Mouse (Mus musculus) limb, embryonic 14.5 days (tissue): ENCODE measurements around the gene Pnpla6. TPM values are rescaled to one million over a fixed set of nuclear protein-coding genes. Genes with fewer than 3 reads are reported as not detected.

Experiments
- ATAC-seq: fragments of 200-750 bp; cut with Nextera tagmentation; 2 replicates; pipeline ENCODE4 v1.8.0; 2017; ENCODE audit warnings: low read depth, moderate number of reproducible peaks, moderate TSS enrichment; ENCODE audit not compliant: low FRiP score
- DNase-seq: peaks from one replicate; pipeline ENCODE4 v3.0.0-alpha.2; 2015; ENCODE audit warnings: low spot score
- H3K27ac ChIP-seq: fragments of 300-500 bp; sonication (generic); replicated peaks from 2 replicates; pipeline ENCODE4 v1.5.1; 2014; ENCODE audit warnings: low read depth, mild to moderate bottlenecking, low read length, moderate library complexity, mixed read lengths
- H3K27me3 ChIP-seq: fragments of 300-500 bp; sonication (generic); 2 replicates; pipeline ENCODE4 v1.6.1; 2014; ENCODE audit warnings: low read length, mixed read lengths; ENCODE audit not compliant: control insufficient read depth, insufficient read depth
- H3K36me3 ChIP-seq: fragments of 300-500 bp; sonication (generic); 2 replicates; pipeline ENCODE4 v1.6.1; 2014; ENCODE audit warnings: mild to moderate bottlenecking, low read length, moderate library complexity, mixed read lengths; ENCODE audit not compliant: control insufficient read depth, insufficient read depth
- H3K4me1 ChIP-seq: fragments of 300-500 bp; sonication (generic); 2 replicates; pipeline ENCODE4 v1.6.1; 2014; ENCODE audit warnings: antibody characterized with exemption, low read length, mixed read lengths; ENCODE audit not compliant: control insufficient read depth, insufficient read depth
- H3K4me2 ChIP-seq: fragments of 300-500 bp; sonication (generic); replicated peaks from 2 replicates; pipeline ENCODE4 v1.6.1; 2014; ENCODE audit warnings: low read depth, mild to moderate bottlenecking, low read length, moderate library complexity; ENCODE audit not compliant: severe bottlenecking
- H3K4me3 ChIP-seq: fragments of 300-500 bp; sonication (generic); replicated peaks from 2 replicates; pipeline ENCODE4 v1.5.1; 2014; ENCODE audit warnings: low read length
- H3K9ac ChIP-seq: fragments of 300-500 bp; sonication (generic); 2 replicates; pipeline ENCODE4 v1.6.1; 2014; ENCODE audit warnings: mild to moderate bottlenecking, low read depth, low read length, moderate library complexity; ENCODE audit not compliant: severe bottlenecking
- H3K9me3 ChIP-seq: fragments of 300-500 bp; sonication (generic); 2 replicates; pipeline ENCODE4 v1.6.1; 2016; ENCODE audit warnings: low read length; ENCODE audit not compliant: control insufficient read depth
- POLR2A ChIP-seq: fragments of 200-500 bp; IDR thresholded peaks from 2 replicates; pipeline ENCODE4 v1.8.0; 2012; ENCODE audit warnings: inconsistent platforms, mild to moderate bottlenecking, moderate library complexity, borderline replicate concordance; ENCODE audit not compliant: insufficient read depth, insufficient read length; ENCODE audit errors: extremely low read depth
- WGBS: fragments of 180-500 bp; shearing (Covaris S2); extraction: QIAGEN DNeasy Blood & Tissue Kit; methylation state at CpG from one replicate; pipeline ENCODE4 v1.1.7; 2014; 5-methylcytosine and 5-hydroxymethylcytosine counted together
- polyA plus RNA-seq, 2 experiments: library from polyadenylated mRNA; depleted of rRNA in 1 of 2; stranded (reverse) in 1 of 2; unstranded in 1 of 2; fragments of >200 nt; fragmentation: Nextera tagmentation in 1 of 2; extraction: Ambion mirVana in 1 of 2; gene quantifications; 2 replicates each; pipeline versions ENCODE4 v1.2.1 to v1.2.3; 2012 to 2014

The Pnpla6 gene
- polyA plus RNA-seq, 2 experiments: 18.8 to 51.8 TPM

DNA sequence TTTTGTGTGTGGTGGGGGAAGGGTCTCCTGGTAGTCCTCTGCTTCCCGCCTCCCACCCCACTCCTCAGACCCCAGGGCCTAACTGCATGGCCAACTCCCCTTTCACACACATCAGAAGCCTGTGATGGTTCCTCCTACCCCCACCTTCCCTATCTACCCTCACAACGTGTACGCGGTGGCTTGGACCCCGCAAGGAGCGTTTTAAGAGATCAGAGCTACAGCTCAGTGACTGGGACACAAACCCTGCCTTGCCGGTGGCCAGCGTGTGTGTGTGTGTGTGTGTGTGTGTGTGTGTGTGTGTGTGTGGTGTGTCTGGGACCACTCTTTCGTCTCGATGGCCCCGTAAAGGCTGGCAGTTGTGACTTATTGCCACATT lies 73.1 kb downstream of the Pnpla6 start:
- ATAC-seq (peak; percentile 16; the same call in 1 of the 2 replicates), DNase-seq (no peak)
- Histone ChIP-seq H3K9me3 (no peaks in the 10 kb centered on the region), H3K4me1 (peaks cover 4% of the 10 kb centered on the region; the same call in 1 of the 2 replicates), H3K9ac (peak overlapping the region; percentile 70), H3K36me3 (no peaks in the 10 kb centered on the region), H3K4me3 (peak overlapping the region; percentile 72), H3K4me2 (peak overlapping the region; percentile 94), H3K27ac (no peak overlapping the region), H3K27me3 (0 out of 2 replicates have a peak, but pooled peaks cover 4% of the 10 kb centered on the region)
- 1% methylated on average over 11 of the region's 11 CpGs for WGBS
- no peak for TF ChIP-seq POLR2A

- DNase-seq (no peak), ATAC-seq (no peak)
- Histone ChIP-seq H3K9me3 (no peaks in the 10 kb centered on the region), H3K27me3 (no peaks in the 10 kb centered on the region), H3K9ac (no peak overlapping the region), H3K4me1 (no peaks in the 10 kb centered on the region), H3K36me3 (peaks cover 5% of the 10 kb centered on the region; the same call in 1 of the 2 replicates), H3K4me3 (no peak overlapping the region), H3K27ac (no peak overlapping the region), H3K4me2 (no peak overlapping the region)
- WGBS: 67% methylated on average over 3 of the region's 3 CpGs
- no peak for TF ChIP-seq POLR2A
Observed at GRCm38 (mm10) chr8:3593470-3593869, 78.3 kb downstream of the Pnpla6 start.

Other genes starting within 250 kb of the Pnpla6 start
- gene Insr, start 235.8 kb upstream of the Pnpla6 start, polyA plus RNA-seq (2012; rRNA removed): 12.2 and 13.3 TPM in 2 replicates
- 32.7 and 37.6 TPM in 2 replicates for gene Insr, start 235.8 kb upstream of the Pnpla6 start, polyA plus RNA-seq (2014; fragmentation: Nextera tagmentation; extraction: Ambion mirVana)
- 0.13 and 0.18 TPM in 2 replicates for gene A430078G23Rik, start 162.0 kb upstream of the Pnpla6 start, polyA plus RNA-seq (2012; rRNA removed)
- 0.22 TPM in 1 of 2 replicates, not detected in the other for gene A430078G23Rik, start 162.0 kb upstream of the Pnpla6 start, polyA plus RNA-seq (2014; fragmentation: Nextera tagmentation; extraction: Ambion mirVana)
- gene Arhgef18, start 122.4 kb upstream of the Pnpla6 start, polyA plus RNA-seq (2012; rRNA removed): 23.1 and 26.3 TPM in 2 replicates
- gene Arhgef18, start 122.4 kb upstream of the Pnpla6 start, polyA plus RNA-seq (2014; fragmentation: Nextera tagmentation; extraction: Ambion mirVana): 9.4 and 12.3 TPM in 2 replicates
- gene Pex11g, start 47.7 kb upstream of the Pnpla6 start, polyA plus RNA-seq (2012; rRNA removed): 6.0 and 7.7 TPM in 2 replicates
- gene Pex11g, start 47.7 kb upstream of the Pnpla6 start, polyA plus RNA-seq (2014; fragmentation: Nextera tagmentation; extraction: Ambion mirVana): 2.7 and 4.7 TPM in 2 replicates
- 0.11 and 0.17 TPM in 2 replicates for gene Tex45, start 44.5 kb upstream of the Pnpla6 start, polyA plus RNA-seq (2012; rRNA removed)
- gene Tex45, start 44.5 kb upstream of the Pnpla6 start, polyA plus RNA-seq (2014; fragmentation: Nextera tagmentation; extraction: Ambion mirVana): not detected in 2 replicates
- 76.7 and 125 TPM in 2 replicates for gene Zfp358, start 22.2 kb upstream of the Pnpla6 start, polyA plus RNA-seq (2012; rRNA removed)
- 27.5 and 27.9 TPM in 2 replicates for gene Zfp358, start 22.2 kb upstream of the Pnpla6 start, polyA plus RNA-seq (2014; fragmentation: Nextera tagmentation; extraction: Ambion mirVana)
- 148 and 202 TPM in 2 replicates for gene Mcoln1, start 14.9 kb upstream of the Pnpla6 start, polyA plus RNA-seq (2012; rRNA removed)
- 36.6 and 42.3 TPM in 2 replicates for gene Mcoln1, start 14.9 kb upstream of the Pnpla6 start, polyA plus RNA-seq (2014; fragmentation: Nextera tagmentation; extraction: Ambion mirVana)
- 0.41 and 0.92 TPM in 2 replicates for gene C330021F23Rik, start 52.6 kb downstream of the Pnpla6 start, polyA plus RNA-seq (2012; rRNA removed)
- 0.36 and 0.73 TPM in 2 replicates for gene C330021F23Rik, start 52.6 kb downstream of the Pnpla6 start, polyA plus RNA-seq (2014; fragmentation: Nextera tagmentation; extraction: Ambion mirVana)
- 13.3 and 13.7 TPM in 2 replicates for gene Camsap3, start 71.9 kb downstream of the Pnpla6 start, polyA plus RNA-seq (2012; rRNA removed)
- gene Camsap3, start 71.9 kb downstream of the Pnpla6 start, polyA plus RNA-seq (2014; fragmentation: Nextera tagmentation; extraction: Ambion mirVana): 6.6 and 7.3 TPM in 2 replicates
- 69.5 and 79.7 TPM in 2 replicates for gene Xab2, start 105.9 kb downstream of the Pnpla6 start, polyA plus RNA-seq (2012; rRNA removed)
- gene Xab2, start 105.9 kb downstream of the Pnpla6 start, polyA plus RNA-seq (2014; fragmentation: Nextera tagmentation; extraction: Ambion mirVana): 46.7 and 51.1 TPM in 2 replicates
- gene Pet100, start 106.2 kb downstream of the Pnpla6 start, polyA plus RNA-seq (2012; rRNA removed): 24.2 and 55.4 TPM in 2 replicates
- 94.5 and 98.3 TPM in 2 replicates for gene Pet100, start 106.2 kb downstream of the Pnpla6 start, polyA plus RNA-seq (2014; fragmentation: Nextera tagmentation; extraction: Ambion mirVana)
- not detected in 2 replicates for gene Pcp2, start 110.2 kb downstream of the Pnpla6 start, polyA plus RNA-seq (2012; rRNA removed)
- gene Pcp2, start 110.2 kb downstream of the Pnpla6 start, polyA plus RNA-seq (2014; fragmentation: Nextera tagmentation; extraction: Ambion mirVana): 0.14 TPM in 1 of 2 replicates, not detected in the other
- gene Stxbp2, start 115.6 kb downstream of the Pnpla6 start, polyA plus RNA-seq (2012; rRNA removed): 61.6 and 88.2 TPM in 2 replicates
- gene Stxbp2, start 115.6 kb downstream of the Pnpla6 start, polyA plus RNA-seq (2014; fragmentation: Nextera tagmentation; extraction: Ambion mirVana): 29.1 and 31.7 TPM in 2 replicates
- gene Retn, start 140.4 kb downstream of the Pnpla6 start, polyA plus RNA-seq (2012; rRNA removed): 0.08 and 0.35 TPM in 2 replicates
- gene Retn, start 140.4 kb downstream of the Pnpla6 start, polyA plus RNA-seq (2014; fragmentation: Nextera tagmentation; extraction: Ambion mirVana): not detected in 2 replicates
- 0.14 and 0.34 TPM in 2 replicates for gene Mcemp1, start 150.4 kb downstream of the Pnpla6 start, polyA plus RNA-seq (2012; rRNA removed)
- gene Mcemp1, start 150.4 kb downstream of the Pnpla6 start, polyA plus RNA-seq (2014; fragmentation: Nextera tagmentation; extraction: Ambion mirVana): 0.26 and 0.29 TPM in 2 replicates
- gene Fcor, start 157.0 kb downstream of the Pnpla6 start, polyA plus RNA-seq (2012; rRNA removed): 7.3 and 7.9 TPM in 2 replicates
- gene Fcor, start 157.0 kb downstream of the Pnpla6 start, polyA plus RNA-seq (2014; fragmentation: Nextera tagmentation; extraction: Ambion mirVana): 14.1 and 18.2 TPM in 2 replicates
- 40.5 and 41.2 TPM in 2 replicates for gene Trappc5, start 160.9 kb downstream of the Pnpla6 start, polyA plus RNA-seq (2012; rRNA removed)
- gene Trappc5, start 160.9 kb downstream of the Pnpla6 start, polyA plus RNA-seq (2014; fragmentation: Nextera tagmentation; extraction: Ambion mirVana): 28.8 and 31.7 TPM in 2 replicates
- gene Fcer2a, start 178.8 kb downstream of the Pnpla6 start, polyA plus RNA-seq (2012; rRNA removed): 0.19 and 0.23 TPM in 2 replicates
- gene Fcer2a, start 178.8 kb downstream of the Pnpla6 start, polyA plus RNA-seq (2014; fragmentation: Nextera tagmentation; extraction: Ambion mirVana): 0.25 and 0.37 TPM in 2 replicates
- not detected in 2 replicates for gene Clec4g, start 205.3 kb downstream of the Pnpla6 start, polyA plus RNA-seq (2012; rRNA removed)
- gene Clec4g, start 205.3 kb downstream of the Pnpla6 start, polyA plus RNA-seq (2014; fragmentation: Nextera tagmentation; extraction: Ambion mirVana): 0.25 TPM in 1 of 2 replicates, not detected in the other
- gene Cd209a, start 233.6 kb downstream of the Pnpla6 start, polyA plus RNA-seq (2012; rRNA removed): 0.17 and 0.19 TPM in 2 replicates
- 0.65 and 0.67 TPM in 2 replicates for gene Cd209a, start 233.6 kb downstream of the Pnpla6 start, polyA plus RNA-seq (2014; fragmentation: Nextera tagmentation; extraction: Ambion mirVana)